Mouse (Mus musculus): Measurements from ENCODE around the gene Ccl5. TPM values are rescaled to one million over a fixed set of nuclear protein-coding genes. Genes with fewer than 3 reads are reported as not detected.

Gene Ccl5
- polyA plus RNA-seq, 1 experiment, result 828 TPM

DNA sequence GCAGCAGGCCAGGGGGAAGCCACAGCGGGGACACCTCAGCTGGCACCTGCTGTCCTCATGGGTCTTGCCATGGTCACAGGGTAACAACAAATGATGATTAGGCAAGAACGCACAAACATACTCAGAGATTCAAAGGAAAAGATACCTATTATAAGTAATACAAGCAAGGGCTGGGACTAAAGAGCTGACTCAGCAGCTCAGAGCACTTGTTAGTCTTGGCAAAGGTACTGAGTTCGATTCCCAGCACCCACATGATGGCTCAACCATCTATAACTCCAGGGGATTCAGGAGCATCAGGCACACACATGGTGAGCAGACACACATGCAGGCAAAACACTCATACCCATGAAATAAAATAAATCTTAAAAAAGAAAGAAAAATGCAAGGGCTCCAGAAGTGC lies 11.1 kb upstream of the Ccl5 start:
- TF ChIP-seq CTCF (IDR thresholded peaks at IDR 0.05; ENCODE audit: extremely low read depth, insufficient read length, insufficient replicate concordance, low read depth, low read length) (no peak), POLR2A (IDR thresholded peaks at IDR 0.05; ENCODE audit: low read depth, low read length) (no peak)
- H3K4me1 ChIP-seq (ENCODE audit: control insufficient read depth, insufficient read depth, insufficient read length, low read length), result no peaks in the 10 kb centered on the region
- H3K4me3 ChIP-seq (ENCODE audit: low read depth, low read length), result no peak overlapping the region
- no peak overlapping the region for H3K27ac ChIP-seq (ENCODE audit: insufficient read depth, low read depth, low read length)
- no peaks in the 10 kb centered on the region for H3K36me3 ChIP-seq (ENCODE audit: control insufficient read depth, insufficient read depth, low read length)
- 88% methylated on average over 3 of the region's 3 CpGs for WGBS
- H3K27me3 ChIP-seq (ENCODE audit: control insufficient read depth, insufficient read depth, low read length), result no peaks in the 10 kb centered on the region

DNA sequence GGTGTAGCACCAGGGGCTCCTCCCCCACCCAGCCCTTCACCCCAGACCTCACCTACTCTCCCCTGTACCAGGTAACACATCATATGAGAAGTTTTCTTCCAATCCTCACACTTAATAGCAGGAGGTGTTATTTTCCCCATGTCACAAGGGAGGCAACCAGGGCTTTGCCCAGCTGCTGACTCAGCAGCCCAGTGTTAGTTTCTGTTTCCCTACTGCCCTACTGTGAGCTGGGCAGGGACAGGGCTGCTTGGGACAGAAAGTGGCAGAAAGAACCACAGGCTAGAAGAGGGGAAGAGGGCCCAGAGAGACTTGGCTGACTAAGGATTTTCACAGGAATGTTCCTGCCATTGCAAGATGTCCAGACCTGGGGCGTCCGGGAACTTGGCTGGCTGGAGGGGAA lies 10.6 kb upstream of the Ccl5 start:
- 88% methylated on average over 2 of the region's 2 CpGs for WGBS
- H3K27me3 ChIP-seq (ENCODE audit: control insufficient read depth, insufficient read depth, low read length), result no peaks in the 10 kb centered on the region
- TF ChIP-seq CTCF (IDR thresholded peaks at IDR 0.05; ENCODE audit: extremely low read depth, insufficient read length, insufficient replicate concordance, low read depth, low read length) (no peak), POLR2A (IDR thresholded peaks at IDR 0.05; ENCODE audit: low read depth, low read length) (no peak)
- H3K4me1 ChIP-seq (ENCODE audit: control insufficient read depth, insufficient read depth, insufficient read length, low read length), result no peaks in the 10 kb centered on the region
- H3K27ac ChIP-seq (ENCODE audit: insufficient read depth, low read depth, low read length), result no peak overlapping the region
- no peak overlapping the region for H3K4me3 ChIP-seq (ENCODE audit: low read depth, low read length)
- no peaks in the 10 kb centered on the region for H3K36me3 ChIP-seq (ENCODE audit: control insufficient read depth, insufficient read depth, low read length)

DNA sequence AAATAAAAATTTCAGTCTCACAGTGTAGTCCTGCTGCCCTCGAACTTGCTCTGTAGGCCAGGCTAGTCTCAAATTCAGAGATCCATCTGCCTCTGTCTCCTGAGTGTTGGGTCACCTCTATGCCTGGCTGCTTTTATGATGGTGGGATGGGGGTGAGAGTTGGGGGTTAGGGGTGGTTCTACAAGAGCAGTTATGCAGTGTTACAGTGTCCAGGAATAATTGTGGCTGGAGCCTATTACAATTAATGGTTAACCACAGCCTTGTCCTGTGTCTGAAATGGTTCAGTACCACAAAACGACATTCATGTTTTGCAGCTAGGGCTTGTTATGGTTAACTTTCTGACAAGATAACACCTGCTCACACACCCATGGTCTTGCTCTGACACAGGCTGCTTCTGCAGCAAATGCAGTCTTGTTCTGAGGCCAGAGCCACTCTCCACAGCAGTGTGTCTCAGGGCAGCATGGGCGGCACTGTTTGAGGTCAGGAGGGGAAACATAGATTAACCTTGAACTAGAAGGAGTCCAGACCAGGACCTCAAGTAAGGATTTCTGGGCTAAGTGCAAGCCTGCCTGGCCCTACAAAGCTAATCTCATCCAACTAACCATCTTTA lies 8.5 kb upstream of the Ccl5 start:
- H3K27me3 ChIP-seq (ENCODE audit: control insufficient read depth, insufficient read depth, low read length), result no peaks in the 10 kb centered on the region
- no peak overlapping the region for H3K27ac ChIP-seq (ENCODE audit: insufficient read depth, low read depth, low read length)
- WGBS, result 65% methylated on average over 3 of the region's 3 CpGs
- no peaks in the 10 kb centered on the region for H3K36me3 ChIP-seq (ENCODE audit: control insufficient read depth, insufficient read depth, low read length)
- peaks cover 10% of the 10 kb centered on the region for H3K4me1 ChIP-seq (ENCODE audit: control insufficient read depth, insufficient read depth, insufficient read length, low read length)
- no peak overlapping the region for H3K4me3 ChIP-seq (ENCODE audit: low read depth, low read length)
- TF ChIP-seq POLR2A (IDR thresholded peaks at IDR 0.05; ENCODE audit: low read depth, low read length), result no peak
- no peak for TF ChIP-seq CTCF (IDR thresholded peaks at IDR 0.05; ENCODE audit: extremely low read depth, insufficient read length, insufficient replicate concordance, low read depth, low read length)

DNA sequence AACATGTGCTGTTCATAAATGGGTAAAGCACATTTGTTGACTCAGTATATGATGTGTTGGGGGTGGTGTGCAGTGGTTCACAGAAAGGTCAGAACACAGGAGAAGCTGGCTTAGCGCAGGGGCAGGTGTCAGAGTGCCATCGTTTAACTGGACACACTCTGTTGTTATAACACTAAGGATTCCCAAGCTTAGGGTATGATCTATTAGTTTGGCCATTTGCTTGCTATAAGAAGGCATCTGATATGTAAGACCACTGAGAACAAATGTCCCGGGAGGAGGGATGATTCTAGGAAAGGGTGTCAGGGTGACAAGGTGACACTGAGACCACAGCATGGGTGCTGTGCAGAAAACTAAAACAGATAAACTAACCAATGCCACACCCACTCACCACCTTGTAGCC lies 6.5 kb upstream of the Ccl5 start:
- WGBS, result 65% methylated on average over 3 of the region's 3 CpGs
- Histone ChIP-seq H3K36me3 (ENCODE audit: control insufficient read depth, insufficient read depth, low read length) (no peaks in the 10 kb centered on the region), H3K27me3 (ENCODE audit: control insufficient read depth, insufficient read depth, low read length) (no peaks in the 10 kb centered on the region), H3K4me3 (ENCODE audit: low read depth, low read length) (no peak overlapping the region), H3K4me1 (ENCODE audit: control insufficient read depth, insufficient read depth, insufficient read length, low read length) (peaks cover 10% of the 10 kb centered on the region), H3K27ac (ENCODE audit: insufficient read depth, low read depth, low read length) (no peak overlapping the region)
- TF ChIP-seq POLR2A (IDR thresholded peaks at IDR 0.05; ENCODE audit: low read depth, low read length) (no peak), CTCF (IDR thresholded peaks at IDR 0.05; ENCODE audit: extremely low read depth, insufficient read length, insufficient replicate concordance, low read depth, low read length) (no peak)

DNA sequence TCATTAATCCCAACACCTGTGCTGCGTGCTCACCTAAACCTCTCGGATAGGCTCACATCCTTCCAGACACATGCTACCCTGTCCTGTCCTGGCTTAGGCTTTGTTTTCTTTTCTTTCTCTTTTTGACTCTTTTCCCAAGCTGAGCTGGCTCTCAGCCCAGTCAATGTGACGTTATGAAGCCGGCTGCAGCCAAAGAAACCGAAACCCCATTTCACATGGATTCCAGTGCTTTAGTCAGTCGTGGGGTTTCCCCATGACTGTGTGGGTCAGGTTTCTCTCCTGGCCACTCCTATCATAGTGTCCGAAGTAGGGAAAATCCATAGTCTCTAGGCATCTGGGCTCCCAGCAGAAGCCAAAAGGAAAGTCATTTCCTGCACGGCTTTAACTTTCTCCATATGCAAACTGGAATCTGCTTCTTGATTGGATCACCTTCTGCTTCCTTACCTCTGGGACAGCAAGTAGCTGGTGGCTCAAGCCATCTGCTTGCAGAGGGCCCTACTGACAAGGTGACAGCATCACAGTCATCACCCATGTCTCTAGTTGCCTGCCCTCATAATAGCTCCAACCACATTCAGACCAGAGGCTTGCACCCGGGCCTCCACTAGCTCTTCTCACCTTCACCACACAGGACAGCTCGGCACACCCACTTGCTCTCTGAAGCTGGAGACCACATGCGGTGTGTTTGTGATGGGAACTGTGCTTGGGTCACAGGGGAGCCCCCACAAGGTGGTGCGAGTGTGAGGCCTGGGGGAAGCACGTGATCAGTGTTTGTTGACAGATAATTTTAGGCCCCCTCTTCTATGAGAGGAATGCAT lies 4.5 kb upstream of the Ccl5 start:
- H3K27me3 ChIP-seq (ENCODE audit: control insufficient read depth, insufficient read depth, low read length), result no peaks in the 10 kb centered on the region
- H3K36me3 ChIP-seq (ENCODE audit: control insufficient read depth, insufficient read depth, low read length), result no peaks in the 10 kb centered on the region
- peaks cover 10% of the 10 kb centered on the region for H3K4me1 ChIP-seq (ENCODE audit: control insufficient read depth, insufficient read depth, insufficient read length, low read length)
- peak overlapping the region; percentile 25 for H3K27ac ChIP-seq (ENCODE audit: insufficient read depth, low read depth, low read length)
- TF ChIP-seq CTCF (IDR thresholded peaks at IDR 0.05; ENCODE audit: extremely low read depth, insufficient read length, insufficient replicate concordance, low read depth, low read length) (no peak), POLR2A (IDR thresholded peaks at IDR 0.05; ENCODE audit: low read depth, low read length) (no peak)
- peak overlapping the region; percentile 36 for H3K4me3 ChIP-seq (ENCODE audit: low read depth, low read length)
- 27% methylated on average over 13 of the region's 13 CpGs for WGBS

DNA sequence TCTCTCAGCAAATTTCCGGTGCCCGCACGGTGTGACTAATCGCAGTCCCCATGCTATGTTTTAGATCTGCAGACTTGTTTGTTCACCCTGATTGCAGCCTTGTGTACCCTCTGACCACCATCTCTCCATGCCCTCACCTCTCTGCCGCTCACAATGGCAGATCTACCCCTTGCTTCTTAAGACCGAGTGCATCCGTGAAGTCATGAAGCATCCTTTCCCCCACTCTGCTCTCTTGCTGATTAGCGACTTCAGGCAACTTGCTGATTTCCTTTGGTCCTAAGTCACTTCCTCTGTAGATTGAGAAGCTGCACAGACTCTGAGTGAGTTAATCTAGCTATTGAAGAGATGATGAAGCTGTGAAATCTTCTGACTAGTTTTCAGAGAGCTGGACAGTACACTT lies 3.8 kb upstream of the Ccl5 start:
- Histone ChIP-seq H3K27ac (ENCODE audit: insufficient read depth, low read depth, low read length) (peak overlapping the region; percentile 25), H3K4me1 (ENCODE audit: control insufficient read depth, insufficient read depth, insufficient read length, low read length) (peaks cover 10% of the 10 kb centered on the region), H3K4me3 (ENCODE audit: low read depth, low read length) (peak overlapping the region; percentile 36), H3K27me3 (ENCODE audit: control insufficient read depth, insufficient read depth, low read length) (no peaks in the 10 kb centered on the region), H3K36me3 (ENCODE audit: control insufficient read depth, insufficient read depth, low read length) (no peaks in the 10 kb centered on the region)
- WGBS, result 64% methylated on average over 8 of the region's 8 CpGs
- TF ChIP-seq POLR2A (IDR thresholded peaks at IDR 0.05; ENCODE audit: low read depth, low read length) (no peak), CTCF (IDR thresholded peaks at IDR 0.05; ENCODE audit: extremely low read depth, insufficient read length, insufficient replicate concordance, low read depth, low read length) (no peak)

DNA sequence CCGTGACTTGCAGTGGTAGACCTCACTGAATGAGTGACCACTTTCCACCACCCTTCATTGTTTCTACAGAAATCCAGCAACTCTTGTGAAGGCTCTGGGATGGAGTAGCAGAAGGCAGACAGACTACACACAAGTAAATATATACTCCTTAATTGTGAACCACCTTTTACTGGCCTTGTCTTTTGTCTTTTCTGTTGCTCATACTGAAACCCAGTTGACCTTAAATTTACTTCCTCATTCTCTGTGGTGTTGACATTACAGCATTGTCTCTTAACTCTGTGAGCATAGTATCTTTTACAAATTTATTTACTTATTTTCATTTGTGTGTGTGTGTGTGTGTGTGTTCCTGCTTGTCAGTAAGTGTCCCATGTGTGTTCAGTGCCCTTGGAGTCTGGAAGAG lies 2.9 kb upstream of the Ccl5 start:
- Histone ChIP-seq H3K27ac (ENCODE audit: insufficient read depth, low read depth, low read length) (0 out of 2 replicates have a peak overlapping the region, but pooled peaks have one; percentile 26), H3K27me3 (ENCODE audit: control insufficient read depth, insufficient read depth, low read length) (no peaks in the 10 kb centered on the region), H3K4me1 (ENCODE audit: control insufficient read depth, insufficient read depth, insufficient read length, low read length) (peaks cover 10% of the 10 kb centered on the region), H3K36me3 (ENCODE audit: control insufficient read depth, insufficient read depth, low read length) (no peaks in the 10 kb centered on the region), H3K4me3 (ENCODE audit: low read depth, low read length) (no peak overlapping the region)
- 95% methylated on average over 1 of the region's 1 CpGs for WGBS
- no peak for TF ChIP-seq POLR2A (IDR thresholded peaks at IDR 0.05; ENCODE audit: low read depth, low read length)
- no peak for TF ChIP-seq CTCF (IDR thresholded peaks at IDR 0.05; ENCODE audit: extremely low read depth, insufficient read length, insufficient replicate concordance, low read depth, low read length)
